Mouse (Mus musculus) liver, postnatal 0 days (tissue): ENCODE results near the gene Rbm4b.

Experiments used
- CTCF ChIP-seq: sonication (generic); IDR thresholded peaks from 2 replicates; pipeline ENCODE4 v1.5.1; 2016; ENCODE audit warnings: antibody characterized with exemption, low read depth
- EP300 ChIP-seq: IDR thresholded peaks from 2 replicates; pipeline ENCODE4 v1.6.1; 2016; ENCODE audit warnings: antibody characterized with exemption, low read depth, mild to moderate bottlenecking

GRCm38 (mm10) chr19:4745681-4746080 is 10.6 kb upstream of the Rbm4b start:
- TF ChIP-seq CTCF, result no peak
- TF ChIP-seq EP300, result no peak
